Mouse (Mus musculus): ENCODE results near the gene Sox9. TPM values are rescaled to one million over a fixed set of nuclear protein-coding genes. Genes with fewer than 3 reads are reported as not detected.

Sox9 gene
- polyA plus RNA-seq, 1 experiment from 2014 or later, result 42.6 TPM

DNA sequence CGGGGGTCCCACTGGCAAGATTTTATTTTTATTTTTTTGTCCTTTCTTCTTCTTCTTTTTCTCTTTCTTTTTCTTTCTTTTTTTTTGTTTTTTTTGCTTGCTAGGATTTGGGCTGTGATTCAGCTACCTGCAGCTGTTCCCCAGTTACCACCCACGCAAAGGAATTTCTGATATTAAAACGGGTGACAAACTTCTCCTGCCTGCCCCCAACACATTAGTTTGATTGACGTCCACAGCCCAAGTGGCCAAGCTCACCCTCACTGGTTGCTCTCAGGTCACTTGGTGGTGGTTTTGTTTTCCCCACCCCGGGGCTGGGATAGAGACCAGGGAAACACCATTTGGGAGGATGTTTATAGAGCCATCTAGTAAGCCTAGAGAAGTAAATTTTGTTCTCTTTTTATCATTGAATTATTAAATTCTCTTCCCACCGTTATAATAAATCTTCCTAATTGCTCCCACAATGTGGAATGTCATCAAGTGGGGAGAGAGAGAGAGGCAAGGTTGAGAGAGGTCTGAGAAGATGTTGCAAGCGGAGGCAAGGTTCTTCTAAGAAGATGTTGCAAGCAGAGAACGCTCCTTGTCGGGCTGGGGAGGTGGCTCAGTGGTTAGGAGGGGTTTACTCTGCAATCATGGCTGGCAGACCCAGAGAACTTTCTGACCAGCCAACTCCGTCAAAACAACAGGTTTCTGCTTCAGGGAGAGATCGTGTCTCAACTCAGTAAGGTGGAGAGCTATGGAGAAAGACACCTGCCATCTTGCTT is 52.4 kb downstream of the Sox9 start:
- H3K36me3 ChIP-seq (ENCODE audit: control insufficient read depth, insufficient read depth, low read length), result no peaks in the 10 kb centered on the region
- ATAC-seq (replicated peaks; ENCODE audit: insufficient number of reproducible peaks, low FRiP score, low TSS enrichment), result no peak
- no peak overlapping the region for H3K9ac ChIP-seq (ENCODE audit: low read depth, low read length)
- H3K27me3 ChIP-seq (ENCODE audit: control insufficient read depth, insufficient read depth, low read length), result peaks cover 2% of the 10 kb centered on the region; the same call in 1 of the 2 replicates
- no peak overlapping the region for H3K4me2 ChIP-seq
- WGBS (ENCODE audit: insufficient replicate concordance), result 66% methylated on average over 11 of the region's 11 CpGs
- no peaks in the 10 kb centered on the region for H3K4me1 ChIP-seq (ENCODE audit: control insufficient read depth, insufficient read depth, low read length)
- no peak overlapping the region for H3K4me3 ChIP-seq (ENCODE audit: low read depth, low read length)
- no peak overlapping the region for H3K27ac ChIP-seq (ENCODE audit: low read depth, low read length)
- H3K9me3 ChIP-seq (replicated peaks; ENCODE audit: control insufficient read depth, low read length), result no peaks in the 10 kb centered on the region

GRCm38 (mm10) chr11:112835468-112836092 is 53.6 kb downstream of the Sox9 start:
- Histone ChIP-seq H3K9me3 (replicated peaks; ENCODE audit: control insufficient read depth, low read length) (no peaks in the 10 kb centered on the region), H3K4me1 (ENCODE audit: control insufficient read depth, insufficient read depth, low read length) (no peaks in the 10 kb centered on the region; the same call in 1 of the 2 replicates), H3K4me2 (no peak overlapping the region), H3K9ac (ENCODE audit: low read depth, low read length) (no peak overlapping the region), H3K27me3 (ENCODE audit: control insufficient read depth, insufficient read depth, low read length) (peaks cover 2% of the 10 kb centered on the region; the same call in 1 of the 2 replicates), H3K4me3 (ENCODE audit: low read depth, low read length) (no peak overlapping the region), H3K36me3 (ENCODE audit: control insufficient read depth, insufficient read depth, low read length) (no peaks in the 10 kb centered on the region), H3K27ac (ENCODE audit: low read depth, low read length) (no peak overlapping the region)
- WGBS (ENCODE audit: insufficient replicate concordance), result 51% methylated on average over 7 of the region's 7 CpGs
- no peak for ATAC-seq (replicated peaks; ENCODE audit: insufficient number of reproducible peaks, low FRiP score, low TSS enrichment)

Data from heart, embryonic 11.5 days (tissue).